Mouse (Mus musculus): ENCODE measurements around the gene Wrnip1. TPM values are rescaled to one million over a fixed set of nuclear protein-coding genes. Genes with fewer than 3 reads are reported as not detected.
A peak's percentile ranks its signal among the peaks of the same experiment; 100 is the strongest.
"Not testable (repeated sequence)": the region's sequence is repeated elsewhere in the genome, so short reads cannot be mapped to it uniquely, and the experiment has no call there.

Wrnip1 gene
- polyA plus RNA-seq, 1 experiment from 2014 or later, result 27.5 TPM

DNA sequence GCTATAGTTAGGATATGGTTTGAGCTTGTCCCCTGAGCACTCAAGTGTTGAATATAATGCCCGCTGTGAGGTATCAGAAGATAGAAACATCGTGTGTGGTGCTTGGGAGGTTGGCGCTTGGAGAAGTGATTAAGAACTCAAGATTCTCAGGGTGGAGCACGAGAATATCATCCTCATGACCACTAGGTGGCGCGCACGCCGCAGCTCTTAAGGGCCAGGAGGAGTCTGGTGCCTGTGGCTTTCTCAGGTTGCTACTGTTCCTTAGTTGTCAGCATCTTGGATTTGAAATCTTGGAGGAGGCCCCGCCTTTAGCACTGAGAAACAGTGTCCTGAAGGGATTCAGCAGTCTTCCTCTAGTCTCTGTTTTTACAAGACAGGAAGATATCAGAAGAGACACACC, 64.6 kb downstream of the Wrnip1 start:
- Histone ChIP-seq H3K27me3 (no peaks in the 10 kb centered on the region), H3K4me1 (replicated peaks) (no peaks in the 10 kb centered on the region), H3K27ac (no peak overlapping the region), H3K4me3 (no peak overlapping the region), H3K4me2 (no peak overlapping the region), H3K9me3 (no peaks in the 10 kb centered on the region), H3K36me3 (no peaks in the 10 kb centered on the region), H3K9ac (no peak overlapping the region)
- WGBS, result 9% methylated on average over 9 of the region's 9 CpGs
- peak; percentile 85 for ATAC-seq (ENCODE audit: low FRiP score)

DNA sequence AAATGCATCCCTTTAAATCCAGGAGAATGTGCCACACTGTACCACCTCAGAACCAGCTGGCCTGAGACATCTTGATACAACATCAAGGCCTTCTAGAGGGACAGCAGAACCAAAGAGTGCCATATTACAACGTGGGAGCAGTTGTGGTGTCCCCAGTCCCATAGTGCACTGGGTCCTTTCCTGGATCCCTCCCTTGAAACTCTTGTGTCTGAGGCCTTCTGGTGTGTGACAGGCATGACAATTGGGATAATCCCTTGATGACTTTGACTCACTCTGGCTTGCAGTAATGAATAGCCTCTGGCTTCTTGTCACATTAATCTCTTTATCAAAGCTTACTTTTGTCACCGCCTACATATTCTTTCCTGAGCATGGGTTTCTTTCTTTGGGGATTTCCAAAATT, 65.2 kb downstream of the Wrnip1 start:
- no peak overlapping the region for H3K9ac ChIP-seq
- H3K4me2 ChIP-seq, result no peak overlapping the region
- no peak overlapping the region for H3K27ac ChIP-seq
- H3K9me3 ChIP-seq, result no peaks in the 10 kb centered on the region
- H3K4me3 ChIP-seq, result no peak overlapping the region
- ATAC-seq (ENCODE audit: low FRiP score), result no peak
- no peaks in the 10 kb centered on the region for H3K36me3 ChIP-seq
- H3K4me1 ChIP-seq (replicated peaks), result no peaks in the 10 kb centered on the region
- no peaks in the 10 kb centered on the region for H3K27me3 ChIP-seq
- WGBS, result 50% methylated on average over 2 of the region's 2 CpGs

DNA sequence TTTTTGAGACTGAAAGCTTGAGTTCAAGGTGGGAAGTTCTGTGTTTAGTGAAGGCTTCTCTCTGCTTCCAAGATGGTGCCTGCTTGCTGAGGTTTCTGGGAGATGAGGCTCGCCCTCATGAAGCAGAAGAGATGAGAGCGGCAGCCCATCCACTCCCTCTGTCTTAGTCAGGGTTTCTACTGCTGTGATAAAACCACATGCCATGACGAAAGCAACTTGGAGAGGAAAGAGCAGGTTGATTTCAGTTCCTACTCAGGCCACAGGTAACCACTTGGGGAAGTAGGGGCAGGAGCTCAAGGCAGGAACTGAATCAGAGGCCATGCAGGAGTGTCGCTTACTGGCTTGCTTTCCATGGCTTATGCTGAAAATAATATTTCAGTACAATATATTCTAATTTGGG, 66.4 kb downstream of the Wrnip1 start:
- not testable (repeated sequence) for H3K27ac ChIP-seq; H3K4me1 ChIP-seq (replicated peaks); H3K9me3 ChIP-seq; H3K4me2 ChIP-seq; H3K9ac ChIP-seq; H3K4me3 ChIP-seq; ATAC-seq (ENCODE audit: low FRiP score); H3K36me3 ChIP-seq; H3K27me3 ChIP-seq
- 92% methylated on average over 4 of the region's 4 CpGs for WGBS

DNA sequence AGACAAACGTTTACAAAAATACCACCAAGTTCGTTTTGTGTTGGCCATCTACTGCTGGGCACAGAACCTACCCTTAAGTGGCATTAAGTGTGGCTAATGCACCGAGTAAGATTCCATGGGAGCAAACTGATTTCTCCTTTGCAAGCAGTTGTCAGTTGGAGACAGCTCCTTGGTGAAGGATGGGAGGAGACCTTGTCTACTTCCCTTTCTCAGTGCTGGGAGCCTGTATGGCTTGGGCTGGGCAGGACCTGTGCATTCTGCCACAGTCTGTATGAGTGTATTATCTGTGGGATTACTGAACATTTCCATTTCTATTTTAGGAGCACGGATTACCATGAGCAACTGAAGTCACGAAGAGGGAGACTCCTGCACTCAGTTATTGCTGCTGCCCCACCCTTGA, 67.0 kb downstream of the Wrnip1 start:
- H3K9me3 ChIP-seq, result no peaks in the 10 kb centered on the region
- no peak overlapping the region for H3K27ac ChIP-seq
- H3K4me1 ChIP-seq (replicated peaks), result no peaks in the 10 kb centered on the region
- no peaks in the 10 kb centered on the region for H3K36me3 ChIP-seq
- H3K4me2 ChIP-seq, result no peak overlapping the region
- no peak overlapping the region for H3K9ac ChIP-seq
- WGBS, result 81% methylated on average over 5 of the region's 5 CpGs
- ATAC-seq (ENCODE audit: low FRiP score), result no peak
- H3K4me3 ChIP-seq, result no peak overlapping the region
- H3K27me3 ChIP-seq, result no peaks in the 10 kb centered on the region

Other genes starting within 250 kb of the Wrnip1 start
- gene Mylk4, start 18.1 kb upstream of the Wrnip1 start, polyA plus RNA-seq (2015; fragmentation: Nextera tagmentation; extraction: Ambion mirVana), result 0.05 TPM in 1 of 2 replicates, not detected in the other
- gene D930007J09Rik, start 811 bp downstream of the Wrnip1 start, polyA plus RNA-seq (2015; fragmentation: Nextera tagmentation; extraction: Ambion mirVana), result not detected in 2 replicates
- gene Serpinb1a, start 49.1 kb downstream of the Wrnip1 start, polyA plus RNA-seq (2015; fragmentation: Nextera tagmentation; extraction: Ambion mirVana), result 1.2 and 1.4 TPM in 2 replicates
- gene Serpinb1c, start 96.2 kb downstream of the Wrnip1 start, polyA plus RNA-seq (2015; fragmentation: Nextera tagmentation; extraction: Ambion mirVana), result not detected in 2 replicates
- 1.4 and 2.0 TPM in 2 replicates for gene Serpinb6b, start 163.2 kb downstream of the Wrnip1 start, polyA plus RNA-seq (2015; fragmentation: Nextera tagmentation; extraction: Ambion mirVana)
- 1.3 and 1.8 TPM in 2 replicates for gene Serpinb9, start 201.2 kb downstream of the Wrnip1 start, polyA plus RNA-seq (2015; fragmentation: Nextera tagmentation; extraction: Ambion mirVana)
- 0.47 and 0.70 TPM in 2 replicates for gene Serpinb9b, start 225.4 kb downstream of the Wrnip1 start, polyA plus RNA-seq (2015; fragmentation: Nextera tagmentation; extraction: Ambion mirVana)